Mouse (Mus musculus) left cerebral cortex, postnatal 4 days (tissue): ENCODE data around the gene Gm37240. TPM values are rescaled to one million over a fixed set of nuclear protein-coding genes. Genes with fewer than 3 reads are reported as not detected.

Experiments
- DNase-seq: peaks from one replicate; pipeline ENCODE4 v3.0.0-alpha.2; 2022
- intact Hi-C: fragments of 180-260 bp; cut with DNase I; formaldehyde crosslinking; loops from one replicate; pipeline ENCODE4 v1.15.1; 2025
- total RNA-seq, 2 experiments: library from RNA; stranded (reverse); gene quantifications; 2 replicates each; pipeline ENCODE4 v1.2.3; 2021

Gene Gm37240
- total RNA-seq, 2 experiments from 2014 or later, result 3.3 to 3.6 TPM

DNA sequence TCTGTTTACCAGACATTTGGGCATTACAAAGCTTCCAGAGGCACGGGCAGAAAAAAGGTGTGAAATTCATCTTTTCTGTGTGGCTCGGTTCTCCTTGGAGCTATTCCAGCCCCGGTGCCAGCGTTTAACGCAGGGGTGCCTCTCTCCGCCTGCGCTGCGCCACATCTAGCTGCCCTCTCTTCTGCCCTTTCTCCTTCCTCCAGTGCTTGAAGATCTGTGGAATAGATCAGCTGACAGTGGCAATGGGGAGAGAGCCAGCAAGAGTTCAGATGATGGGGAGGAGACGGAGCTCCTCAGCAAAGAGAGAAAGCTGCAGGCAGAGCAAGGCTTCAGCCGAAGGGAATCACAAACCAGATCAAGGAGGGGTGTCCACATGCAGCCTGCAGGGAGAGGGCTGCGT is 714.8 kb downstream of the Gm37240 start:
- intact Hi-C loops, result no loop called here

DNA sequence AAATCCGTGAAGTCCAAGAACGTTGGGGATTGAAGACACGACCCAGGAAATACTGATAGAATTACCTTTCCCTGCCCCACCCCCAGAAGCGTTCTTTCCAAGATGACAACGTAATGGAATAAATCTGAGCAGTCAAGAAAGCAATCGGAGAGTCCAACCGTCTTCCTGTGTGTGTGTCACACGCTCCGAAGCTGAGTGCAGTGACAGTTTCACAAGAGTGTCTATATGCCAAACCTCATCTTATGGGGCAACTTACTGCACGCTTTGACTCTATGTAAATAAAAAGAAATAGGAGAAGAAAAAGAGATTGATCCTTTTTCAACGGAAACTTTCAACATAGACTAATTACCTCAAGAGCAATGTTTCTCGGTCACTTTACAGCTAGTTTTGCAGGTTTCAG is 715.2 kb downstream of the Gm37240 start:
- no peak for DNase-seq

More for the DNA sequence above, 714.8 kb downstream of the Gm37240 start:
- DNase-seq, result no peak

DNA sequence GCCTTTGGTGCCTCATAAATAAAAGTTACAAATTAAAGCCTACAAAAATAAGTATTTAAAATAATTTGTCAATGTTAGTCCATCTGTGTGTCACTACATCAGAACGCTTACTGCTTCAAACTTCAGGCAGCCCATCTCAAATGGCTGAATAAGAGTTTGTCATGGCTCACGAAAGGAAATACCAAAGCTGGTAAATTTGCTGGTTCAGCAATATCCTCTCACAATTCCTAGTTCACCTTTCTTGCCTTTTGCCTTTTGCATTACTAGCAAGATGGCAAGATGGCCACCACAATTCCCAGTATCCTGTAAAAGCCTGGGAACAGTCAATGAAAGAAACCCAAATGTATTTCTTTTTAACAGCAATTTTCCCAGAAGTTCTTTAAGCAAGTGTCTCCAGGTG is 718.5 kb downstream of the Gm37240 start:
- intact Hi-C loops, result no loop called here
- no peak for DNase-seq

More for the DNA sequence above, 715.2 kb downstream of the Gm37240 start:
- intact Hi-C loops, result no loop called here

DNA sequence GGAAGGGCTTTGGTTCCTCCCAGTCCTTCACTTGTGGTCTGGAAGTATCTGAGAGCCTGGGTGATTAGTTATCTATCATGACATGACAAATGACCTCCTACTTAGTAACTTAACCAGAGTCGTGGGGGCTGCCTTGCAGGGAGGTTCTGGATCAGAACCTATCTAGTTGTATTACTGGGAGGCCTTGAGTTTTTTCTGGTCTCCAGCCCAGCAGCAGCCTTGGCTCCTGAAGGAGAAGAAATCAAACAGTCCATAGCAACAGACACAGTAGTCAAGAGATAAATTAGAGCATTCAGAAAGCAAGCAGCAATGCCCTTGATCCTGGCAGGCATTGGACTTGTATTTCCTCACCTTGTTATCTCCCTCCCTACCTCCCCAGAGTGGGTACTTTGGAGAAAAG is 722.4 kb downstream of the Gm37240 start:
- intact Hi-C loops, result no loop called here
- no peak for DNase-seq

DNA sequence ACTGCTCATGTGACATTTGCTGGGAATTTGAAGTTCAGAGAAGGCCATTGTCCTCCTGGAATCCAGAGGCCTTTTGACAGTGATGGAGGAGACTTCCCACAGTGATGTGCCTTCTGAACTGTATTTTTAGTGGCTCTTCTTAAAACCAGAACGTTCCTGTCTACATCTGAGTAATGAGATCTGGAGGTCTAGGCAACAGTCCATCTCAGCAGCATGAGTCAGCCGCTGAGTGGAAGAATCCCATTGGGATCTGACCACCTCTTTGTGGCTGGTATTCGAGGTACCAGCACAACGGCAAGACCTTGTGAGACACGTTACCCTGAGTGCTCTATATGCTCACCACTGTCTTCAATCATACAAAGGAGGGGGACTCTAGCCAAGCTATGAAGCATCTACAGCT is 723.9 kb downstream of the Gm37240 start:
- intact Hi-C loops, result no loop called here
- no peak for DNase-seq

DNA sequence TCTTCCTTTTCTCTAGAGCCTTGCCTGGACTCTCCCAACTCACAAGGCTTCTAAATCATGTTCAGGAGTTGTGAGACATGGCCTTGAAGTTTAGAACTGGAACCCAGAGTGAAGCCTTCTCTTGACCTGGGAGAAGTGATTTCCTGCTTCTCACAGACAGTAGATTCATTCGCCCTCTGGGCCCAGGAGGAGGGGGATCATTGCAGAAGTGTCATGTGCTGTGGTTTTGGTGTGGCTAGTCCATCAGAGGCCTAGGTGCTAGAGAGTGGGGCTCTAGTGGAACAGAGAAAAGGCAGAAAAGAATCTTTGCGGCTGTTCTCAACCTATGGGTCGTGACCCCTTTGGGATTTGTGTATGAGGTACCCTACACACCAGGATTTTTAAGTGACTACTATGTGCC is 724.9 kb downstream of the Gm37240 start:
- DNase-seq, result no peak
- intact Hi-C loops, result no loop called here

DNA sequence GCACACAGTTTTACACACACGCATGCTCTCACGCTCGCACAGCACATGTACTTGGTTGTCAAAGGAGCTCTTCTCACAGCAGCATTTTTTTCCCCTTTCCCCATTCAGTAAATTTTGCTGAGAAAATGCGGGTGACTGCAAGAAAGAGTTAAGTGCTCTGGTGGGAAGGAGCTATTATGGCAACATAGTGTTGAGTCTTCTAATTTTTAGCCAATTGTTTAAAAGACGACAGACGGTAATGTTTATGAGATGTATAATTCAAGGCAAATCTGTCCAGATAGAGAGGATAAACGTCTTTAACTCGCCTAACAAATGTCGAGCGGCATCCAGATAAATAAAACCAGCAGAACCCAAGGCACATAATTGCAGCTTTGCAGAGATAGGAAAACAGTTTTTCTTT is 726.5 kb downstream of the Gm37240 start:
- DNase-seq, result no peak

DNA sequence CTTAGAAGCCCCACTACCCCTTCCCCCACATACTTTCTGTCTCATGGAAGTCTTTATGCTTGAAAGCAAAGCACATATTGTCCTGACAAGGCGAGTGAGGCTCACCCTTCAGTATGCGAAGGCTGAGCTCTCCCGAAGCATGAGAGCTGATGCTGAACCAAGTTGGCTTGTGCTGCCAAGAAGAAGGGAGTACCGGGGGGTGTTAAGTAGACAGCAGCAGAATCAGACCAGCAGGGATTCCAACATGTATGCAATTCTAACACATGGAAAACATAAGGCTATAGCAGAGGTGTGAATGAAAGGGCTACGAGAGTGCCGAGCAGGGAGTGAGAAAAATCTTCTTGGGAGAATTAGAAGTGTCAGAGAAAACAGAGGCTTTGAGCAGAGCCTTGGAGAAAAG is 727.7 kb downstream of the Gm37240 start:
- no peak for DNase-seq
- intact Hi-C loops, result no loop called here

More for the DNA sequence above, 726.5 kb downstream of the Gm37240 start:
- intact Hi-C loops, result no loop called here

DNA sequence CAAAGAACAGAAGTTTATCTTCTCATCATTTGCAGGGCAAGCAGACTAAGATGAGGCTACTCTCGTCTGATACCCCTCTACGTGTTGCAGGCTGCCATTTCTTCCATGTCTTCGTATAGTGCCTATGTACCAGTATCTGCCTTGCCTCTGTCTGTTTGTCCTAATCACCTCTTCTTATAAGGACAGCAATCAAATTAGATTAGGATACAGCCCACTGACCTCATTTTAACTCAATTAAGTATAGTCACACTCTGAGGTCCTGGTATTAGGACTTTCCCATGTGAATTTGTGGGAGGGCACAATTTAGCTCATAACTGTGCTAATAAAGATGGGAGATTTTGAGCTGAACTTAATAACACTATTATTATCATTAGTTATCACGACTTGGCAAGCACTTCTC is 738.5 kb downstream of the Gm37240 start:
- no peak for DNase-seq
- intact Hi-C loops, result loop anchor here (10.0 kb wide), 1 partner anchor 174 kb away; no protein-coding TSS in a partner anchor

DNA sequence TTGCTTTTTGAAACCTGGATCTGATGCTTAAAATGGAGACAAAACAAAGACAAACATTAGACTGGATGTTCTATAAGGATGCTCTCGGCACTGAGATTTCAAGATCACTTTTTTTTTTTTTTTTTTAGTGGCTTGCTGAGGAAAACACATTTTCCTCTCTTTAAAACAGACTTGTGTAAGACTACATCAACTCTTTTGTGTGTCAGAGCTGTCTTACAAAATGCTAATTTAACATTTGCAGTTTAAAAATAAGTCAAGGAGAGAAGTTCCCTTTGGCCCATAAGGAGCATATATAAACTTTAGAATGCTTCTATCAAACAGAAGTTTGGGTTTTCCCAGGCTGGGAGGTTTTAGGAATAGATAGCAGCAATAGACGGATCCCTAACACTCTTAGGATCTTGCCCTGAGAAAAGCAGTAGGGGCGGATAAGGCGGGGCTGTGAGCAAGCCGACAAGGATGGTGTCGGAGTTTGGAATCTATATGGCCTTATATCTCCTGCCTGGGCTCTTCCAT is 739.2 kb downstream of the Gm37240 start:
- DNase-seq, result no peak
- intact Hi-C loops, result loop anchor here (10.0 kb wide), 1 partner anchor 173 kb away; no protein-coding TSS in a partner anchor

DNA sequence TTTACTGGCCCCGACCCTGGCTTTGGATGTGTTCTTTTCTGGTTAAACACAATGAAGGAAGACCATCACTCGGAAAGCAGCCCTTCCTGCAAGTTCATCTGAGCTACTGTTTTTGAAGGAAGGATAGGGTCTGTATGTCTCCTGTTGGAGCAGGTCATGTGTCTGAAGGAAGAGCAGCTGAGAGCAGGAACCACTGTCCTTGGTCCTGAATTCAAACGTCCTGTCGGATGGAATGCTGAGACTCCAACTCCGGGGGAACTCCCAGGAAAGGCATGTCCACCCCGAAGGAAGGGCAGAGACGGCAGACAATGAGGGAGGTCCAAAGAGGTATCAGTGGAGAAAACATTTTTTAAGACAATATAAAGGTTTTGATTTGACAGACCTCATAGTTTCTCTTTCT is 741.8 kb downstream of the Gm37240 start:
- no peak for DNase-seq
- intact Hi-C loops, result loop anchor here (10.0 kb wide), 1 partner anchor 171 kb away; no protein-coding TSS in a partner anchor

DNA sequence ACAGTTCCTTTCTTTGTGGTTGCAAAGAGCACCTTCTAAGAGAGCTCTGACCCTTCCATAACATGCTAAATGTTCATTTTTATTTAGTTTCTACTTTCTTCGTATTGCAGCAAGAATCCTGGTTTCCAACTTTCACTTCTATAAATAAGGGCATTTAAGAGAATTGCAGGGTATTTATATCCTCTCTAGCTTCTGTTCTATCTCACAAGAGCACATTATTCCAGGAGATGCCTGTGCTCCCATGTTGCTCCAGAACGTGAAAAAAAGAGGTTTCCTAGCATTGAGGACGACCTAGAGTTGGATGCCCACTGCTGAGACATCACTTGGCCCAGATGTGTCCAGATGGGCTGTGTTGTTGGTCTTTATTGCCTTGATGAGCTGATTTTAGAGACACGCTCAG is 742.2 kb downstream of the Gm37240 start:
- intact Hi-C loops, result loop anchor here (10.0 kb wide), 1 partner anchor 170 kb away; no protein-coding TSS in a partner anchor
- no peak for DNase-seq

DNA sequence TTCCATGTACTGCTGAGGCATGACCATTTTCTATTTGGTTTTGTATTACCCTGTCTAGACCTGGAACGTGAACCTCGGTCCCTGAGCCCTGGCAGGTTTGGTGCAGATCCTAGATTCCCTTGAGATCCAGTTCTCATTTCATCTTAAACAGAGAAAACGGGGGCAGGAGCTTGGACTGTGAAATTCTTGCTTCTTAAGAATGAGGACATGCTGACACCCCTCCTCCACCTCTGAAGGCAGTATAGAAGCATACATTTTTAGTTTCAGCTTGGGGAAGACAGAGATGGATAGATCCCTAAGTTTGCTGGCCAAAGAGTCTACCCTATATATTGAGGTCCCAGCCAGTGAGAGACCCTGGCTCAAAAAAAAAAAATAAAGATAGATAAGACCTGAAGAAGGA is 742.9 kb downstream of the Gm37240 start:
- DNase-seq, result no peak
- intact Hi-C loops, result loop anchor here (10.0 kb wide), 1 partner anchor 170 kb away; no protein-coding TSS in a partner anchor

DNA sequence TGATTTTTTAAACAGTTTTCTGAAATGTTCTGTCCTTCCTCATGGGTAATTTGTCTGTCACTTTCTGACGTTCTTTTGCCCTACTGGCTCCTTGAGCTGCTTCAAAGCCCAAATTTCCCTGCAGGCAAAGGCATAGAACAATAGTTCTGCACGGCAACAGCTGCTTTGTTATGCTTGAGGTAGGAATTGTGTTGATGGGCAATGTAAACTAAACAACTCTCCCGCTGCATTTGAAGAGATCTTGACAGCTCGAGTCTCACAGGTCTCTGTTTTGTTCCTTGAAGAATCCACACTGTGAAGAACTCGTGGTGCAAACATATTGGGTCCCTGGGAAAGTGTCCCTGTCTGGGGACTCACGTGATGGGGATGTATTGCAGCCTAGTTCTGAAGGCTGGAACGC is 746.8 kb downstream of the Gm37240 start:
- no peak for DNase-seq
- intact Hi-C loops, result loop anchor here (10.0 kb wide), 1 partner anchor 166 kb away; no protein-coding TSS in a partner anchor

DNA sequence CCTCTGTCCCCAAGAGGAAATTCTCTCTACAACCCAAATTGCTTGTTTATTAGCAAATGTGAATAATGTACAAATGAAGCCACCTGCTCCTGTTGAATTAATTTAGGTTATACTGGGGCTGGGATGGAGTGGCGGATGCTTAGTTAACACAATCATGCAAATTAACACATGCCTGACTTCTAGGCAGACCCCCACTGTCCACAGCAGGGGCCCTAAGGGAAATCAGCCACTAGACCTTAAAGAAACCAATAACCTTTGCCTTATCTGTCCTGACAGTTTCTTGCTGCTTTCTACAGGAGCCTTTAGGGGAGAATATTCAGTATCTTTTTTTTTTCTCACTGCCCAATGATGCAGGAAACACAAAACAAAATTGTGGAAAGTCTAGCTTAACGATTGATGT is 748.9 kb downstream of the Gm37240 start:
- DNase-seq, result no peak
- intact Hi-C loops, result no loop called here

DNA sequence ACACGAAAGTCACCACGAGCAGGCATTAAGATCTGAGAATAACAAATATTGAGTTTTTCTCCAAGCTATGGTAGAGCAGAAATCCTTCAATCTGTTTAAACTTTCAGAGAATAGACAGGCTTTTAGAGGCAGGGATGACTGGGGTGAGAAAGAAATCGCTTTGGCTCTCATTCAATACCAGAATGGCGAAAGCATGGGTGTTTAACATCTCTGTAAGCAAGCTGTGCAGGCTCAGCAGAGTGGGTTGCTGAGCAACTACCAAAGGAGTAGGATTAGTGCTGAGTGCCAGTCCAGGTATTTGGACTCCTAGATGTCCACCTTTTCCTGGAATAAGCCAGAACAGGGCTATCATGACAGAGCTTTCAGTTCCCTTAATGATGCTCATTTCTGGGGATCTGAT is 753.8 kb downstream of the Gm37240 start:
- no peak for DNase-seq
- intact Hi-C loops, result no loop called here

DNA sequence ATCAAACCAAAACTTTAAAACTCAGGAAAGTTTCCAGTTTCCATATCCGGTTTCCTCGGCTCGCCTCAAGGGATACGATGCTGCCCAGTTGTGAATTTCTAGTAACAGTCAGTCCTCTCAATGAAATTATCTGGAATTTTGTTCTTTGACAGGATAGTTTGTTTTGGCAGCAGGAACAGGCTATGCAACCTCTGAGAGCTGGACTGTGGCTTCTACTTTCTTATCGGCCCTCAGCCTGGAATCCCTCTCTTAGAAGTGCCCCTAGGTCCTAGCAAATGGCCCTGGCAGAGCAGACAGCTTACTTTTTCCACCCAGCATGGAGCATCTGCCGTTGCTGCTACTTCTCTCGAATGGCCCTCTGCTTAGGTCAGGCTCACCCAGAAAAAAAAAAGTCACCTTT is 755.4 kb downstream of the Gm37240 start:
- no peak for DNase-seq
- intact Hi-C loops, result no loop called here

DNA sequence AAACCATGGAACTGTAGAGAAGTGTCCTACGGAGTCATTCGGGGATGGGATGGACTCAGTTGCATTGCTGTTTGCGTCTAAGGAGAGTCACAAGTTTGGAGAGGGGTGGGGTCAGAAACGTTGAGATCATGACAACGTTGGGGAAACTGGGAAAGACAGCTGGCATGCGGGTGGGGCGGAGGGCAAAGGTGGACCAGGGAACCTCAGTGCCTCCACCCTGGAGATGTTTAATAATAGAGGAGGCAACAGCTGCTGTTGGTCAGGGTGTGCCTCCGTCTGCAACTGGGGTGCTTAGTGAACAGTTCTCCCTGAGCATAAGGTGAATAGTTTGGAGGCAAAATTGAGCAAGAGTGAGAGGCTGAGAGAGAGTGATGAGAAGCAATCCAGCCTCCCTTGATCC is 758.8 kb downstream of the Gm37240 start:
- intact Hi-C loops, result no loop called here

DNA sequence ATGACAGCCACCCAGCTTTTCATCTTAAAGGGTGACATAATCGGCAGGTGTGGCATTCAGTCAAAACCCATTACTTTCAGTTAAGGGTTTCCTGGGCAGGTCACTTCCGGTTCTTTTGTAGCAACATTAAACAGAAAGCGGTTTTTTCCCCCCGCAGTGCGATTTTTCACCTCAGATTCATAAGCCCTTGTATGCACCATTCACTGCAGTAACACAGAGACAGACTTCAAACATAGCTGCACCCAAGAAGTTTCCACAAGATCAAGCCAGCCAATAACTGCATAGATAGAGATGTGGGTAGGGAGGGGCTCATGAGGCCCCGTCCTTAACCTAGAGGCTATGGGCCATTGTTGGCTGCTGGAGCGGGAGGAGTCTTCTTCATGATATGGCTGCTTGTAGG is 760.3 kb downstream of the Gm37240 start:
- no peak for DNase-seq
- intact Hi-C loops, result no loop called here

More for the DNA sequence above, 758.8 kb downstream of the Gm37240 start:
- no peak for DNase-seq

DNA sequence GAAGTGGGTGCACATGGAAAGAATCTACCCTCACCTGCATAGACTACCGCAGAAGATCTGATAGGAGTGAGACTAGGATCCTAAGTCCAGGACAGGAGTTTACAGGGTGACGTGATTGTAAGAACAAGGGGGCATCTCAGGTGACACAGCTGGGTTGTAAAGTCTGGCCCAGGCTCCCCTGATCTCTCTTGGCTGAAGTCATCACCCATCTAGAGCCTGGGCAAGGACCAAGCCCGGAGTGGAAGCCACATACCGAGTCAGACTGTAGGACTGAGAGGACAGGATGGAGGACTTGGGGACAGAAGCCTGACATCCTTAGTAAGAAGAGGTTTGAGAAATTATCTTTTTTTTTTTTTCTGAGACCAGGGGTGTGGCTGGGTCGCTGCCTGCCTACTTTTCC is 761.8 kb downstream of the Gm37240 start:
- intact Hi-C loops, result no loop called here
- DNase-seq, result no peak

DNA sequence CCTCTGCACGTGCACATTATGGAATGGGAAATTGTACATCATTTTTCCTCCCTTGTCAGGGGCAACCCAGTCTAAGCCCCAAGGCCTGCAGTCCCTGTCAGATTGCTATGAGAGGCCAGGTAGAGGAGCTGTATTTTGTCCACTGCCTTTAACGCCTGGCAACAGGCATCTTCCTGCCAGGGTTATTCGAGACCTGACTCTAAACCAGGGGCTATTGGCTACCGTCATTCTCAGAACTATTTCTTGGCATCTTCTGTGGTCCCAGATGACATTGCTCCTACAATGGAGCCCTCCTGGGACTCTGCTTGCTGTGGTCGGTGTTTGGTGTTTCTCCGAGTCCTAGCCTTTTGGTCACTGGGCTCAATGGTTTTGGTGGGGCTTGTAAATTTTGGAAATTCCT is 762.4 kb downstream of the Gm37240 start:
- intact Hi-C loops, result no loop called here
- no peak for DNase-seq

DNA sequence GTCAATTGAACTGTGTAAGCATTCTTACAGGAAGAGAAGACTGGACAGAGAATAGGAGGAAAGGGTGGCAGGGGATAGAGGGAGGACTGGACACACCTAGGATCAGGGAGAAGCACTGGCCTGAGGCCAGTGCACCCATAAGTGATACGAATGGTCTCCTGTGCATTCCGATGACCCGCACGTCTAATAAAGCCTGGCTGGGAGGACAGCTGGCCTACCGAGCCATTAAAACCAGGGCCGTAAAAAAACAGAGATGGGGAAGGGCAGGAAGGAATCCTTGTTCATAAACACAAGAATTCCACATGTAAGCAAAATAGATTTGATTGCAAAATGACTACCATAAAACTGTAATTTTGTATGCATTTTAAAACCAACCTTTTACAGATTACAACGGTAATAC is 762.9 kb downstream of the Gm37240 start:
- no peak for DNase-seq
- intact Hi-C loops, result no loop called here

DNA sequence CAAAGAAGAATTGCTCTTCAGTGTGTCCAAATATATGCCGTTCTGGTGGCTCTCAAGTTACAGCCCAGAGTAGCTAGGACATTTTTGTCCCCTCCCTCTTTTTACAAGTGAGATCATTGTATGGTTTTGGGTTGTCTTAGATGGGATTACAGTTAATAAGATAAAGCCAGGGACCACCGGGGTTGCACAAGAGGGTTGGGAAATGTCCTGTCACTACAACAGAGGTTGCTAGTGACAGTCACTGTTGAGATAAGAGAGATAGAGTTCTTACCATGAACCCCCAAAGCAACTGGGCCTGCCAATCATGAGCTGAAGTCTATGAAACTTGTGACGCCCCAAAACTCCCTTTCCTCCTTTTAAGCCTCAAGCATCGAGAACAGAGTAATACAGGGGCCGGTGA is 769.6 kb downstream of the Gm37240 start:
- DNase-seq, result no peak
- intact Hi-C loops, result no loop called here
